Mouse (Mus musculus) kidney, postnatal 0 days (tissue): ENCODE results near the gene Capn7. TPM values are rescaled to one million over a fixed set of nuclear protein-coding genes. Genes with fewer than 3 reads are reported as not detected.

ENCODE experiments used
- ATAC-seq: fragments of 200-750 bp; cut with Nextera tagmentation; replicated peaks from 2 replicates; pipeline ENCODE4 v1.8.0; 2017; ENCODE audit warnings: low read depth, moderate number of reproducible peaks, moderate TSS enrichment, moderate library complexity; ENCODE audit not compliant: low FRiP score
- DNase-seq: peaks from one replicate; pipeline ENCODE4 v3.0.0-alpha.2; 2016; ENCODE audit warnings: low spot score
- H3K27ac ChIP-seq: fragments of 300-500 bp; sonication (generic); 2 replicates; pipeline ENCODE4 v1.5.1; 2014; ENCODE audit warnings: mild to moderate bottlenecking
- H3K27me3 ChIP-seq: fragments of 300-500 bp; sonication (generic); 2 replicates; pipeline ENCODE4 v1.6.1; 2014; ENCODE audit warnings: low read length, mixed read lengths; ENCODE audit not compliant: insufficient read depth
- H3K36me3 ChIP-seq: fragments of 300-500 bp; sonication (generic); 2 replicates; pipeline ENCODE4 v1.6.1; 2014; ENCODE audit warnings: low read length, mixed read lengths; ENCODE audit not compliant: insufficient read depth
- H3K4me1 ChIP-seq: fragments of 300-500 bp; sonication (generic); replicated peaks from 2 replicates; pipeline ENCODE4 v1.6.1; 2014; ENCODE audit warnings: antibody characterized with exemption, low read length, mixed read lengths; ENCODE audit not compliant: insufficient read depth
- H3K4me2 ChIP-seq: fragments of 300-500 bp; sonication (generic); 2 replicates; pipeline ENCODE4 v1.6.1; 2014; ENCODE audit warnings: mild to moderate bottlenecking, low read length, moderate library complexity, mixed read lengths
- H3K4me3 ChIP-seq: fragments of 300-500 bp; sonication (generic); replicated peaks from 2 replicates; pipeline ENCODE4 v1.5.1; 2014; ENCODE audit warnings: low read depth, low read length
- H3K9ac ChIP-seq: fragments of 300-500 bp; sonication (generic); 2 replicates; pipeline ENCODE4 v1.6.1; 2014; ENCODE audit warnings: low read depth, low read length
- H3K9me3 ChIP-seq: fragments of 300-500 bp; sonication (generic); replicated peaks from 2 replicates; pipeline ENCODE4 v1.6.1; 2016; ENCODE audit warnings: low read length, inconsistent platforms, mixed read lengths
- CTCF ChIP-seq: IDR thresholded peaks from 2 replicates; pipeline ENCODE4 v1.5.1; 2016; ENCODE audit warnings: antibody characterized with exemption, low read depth, mild to moderate bottlenecking, moderate library complexity
- WGBS: fragments of 180-500 bp; shearing (Covaris S2); extraction: QIAGEN DNeasy Blood & Tissue Kit; methylation state at CpG from one replicate; pipeline ENCODE4 v1.1.7; 2014; 5-methylcytosine and 5-hydroxymethylcytosine counted together
- polyA plus RNA-seq: library from polyadenylated mRNA; unstranded; fragments of >200 nt; fragmentation: Nextera tagmentation; extraction: Ambion mirVana; gene quantifications from 2 replicates; pipeline ENCODE4 v1.2.1, GENCODE M21; 2015

Gene Capn7
- polyA plus RNA-seq, 1 experiment from 2014 or later, result 40.3 TPM

DNA sequence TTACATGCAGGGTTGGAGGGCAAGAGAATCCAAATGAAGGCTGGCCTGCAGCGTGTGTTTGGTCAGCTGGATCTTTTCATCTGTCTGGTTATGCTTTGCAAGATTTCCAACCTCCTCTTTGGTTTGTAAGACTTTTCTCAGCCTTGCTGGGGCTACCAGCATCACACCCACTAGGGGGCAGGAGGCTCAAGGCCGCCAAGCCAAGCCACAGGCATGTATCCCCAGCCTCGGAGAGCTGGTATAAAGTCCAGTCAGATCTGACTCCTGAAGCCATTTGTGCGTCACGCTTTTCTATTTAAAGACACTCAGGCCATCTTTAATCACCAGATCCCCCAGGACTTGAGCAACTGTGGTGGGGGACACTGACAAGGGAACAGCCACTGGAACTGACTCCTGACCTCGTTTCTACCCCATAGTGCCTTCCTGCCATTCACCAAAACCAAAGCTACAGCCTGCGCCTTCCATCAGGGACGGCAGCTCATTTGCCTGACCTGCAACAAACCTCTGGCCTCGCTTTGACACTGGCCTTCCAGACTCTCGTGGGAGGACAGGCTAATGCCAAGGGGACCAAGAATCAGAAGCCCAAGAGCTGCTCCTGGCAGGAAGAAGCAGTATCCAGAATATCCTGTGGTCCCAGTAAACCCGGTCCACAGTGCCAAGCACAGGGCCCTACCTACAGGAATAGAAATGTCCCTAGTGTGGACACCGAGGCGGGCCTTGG is 49.7 kb downstream of the Capn7 start:
- peak; percentile 96 for DNase-seq
- no peaks in the 10 kb centered on the region for H3K9me3 ChIP-seq
- H3K27ac ChIP-seq, result peak overlapping the region; percentile 74
- no peak overlapping the region for H3K9ac ChIP-seq
- WGBS, result 20% methylated on average over 13 of the region's 13 CpGs
- peaks cover 13% of the 10 kb centered on the region; the same call in 1 of the 2 replicates for H3K4me1 ChIP-seq
- no peaks in the 10 kb centered on the region for H3K27me3 ChIP-seq
- no peak overlapping the region for H3K4me2 ChIP-seq
- peak; percentile 81 for ATAC-seq
- TF ChIP-seq CTCF, result peak; percentile 99
- no peak overlapping the region for H3K4me3 ChIP-seq
- no peaks in the 10 kb centered on the region for H3K36me3 ChIP-seq

DNA sequence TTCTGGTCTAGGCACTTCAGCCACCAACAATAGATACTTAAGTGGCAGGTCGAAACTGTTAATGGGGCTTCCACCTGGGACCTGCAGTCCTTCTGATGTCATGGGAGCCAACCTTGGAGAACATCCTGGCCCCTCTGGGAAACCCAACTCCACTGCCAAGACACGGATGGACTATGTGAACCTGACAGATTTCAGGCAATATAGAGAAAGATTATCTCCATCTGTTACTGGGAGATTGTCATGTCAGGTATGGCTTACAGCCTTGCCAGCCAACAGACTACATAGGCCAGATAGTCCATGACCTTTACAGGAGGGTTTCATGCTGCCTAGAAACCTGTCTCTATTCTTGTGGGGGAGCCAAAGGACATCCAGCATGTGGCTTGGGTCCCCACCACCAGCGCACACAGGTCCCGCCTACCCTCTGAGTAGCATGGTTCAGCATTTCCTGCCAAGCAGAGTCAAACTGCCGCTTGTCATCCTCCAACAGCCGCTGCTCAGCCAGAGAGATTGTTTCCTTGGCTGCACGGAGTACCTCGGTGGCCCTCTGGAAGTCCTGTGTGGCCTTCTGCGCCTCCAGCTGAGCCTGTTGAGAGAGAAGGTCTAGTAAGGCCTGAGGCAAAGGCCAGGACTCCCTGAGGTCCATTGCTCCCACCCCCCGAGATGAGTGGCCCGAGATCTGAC is 51.0 kb downstream of the Capn7 start:
- H3K4me1 ChIP-seq, result peaks cover 13% of the 10 kb centered on the region; the same call in 1 of the 2 replicates
- DNase-seq (no peak), ATAC-seq (no peak)
- no peaks in the 10 kb centered on the region for H3K27me3 ChIP-seq
- no peak overlapping the region for H3K4me3 ChIP-seq
- no peak overlapping the region for H3K9ac ChIP-seq
- WGBS, result 67% methylated on average over 11 of the region's 11 CpGs
- H3K9me3 ChIP-seq, result no peaks in the 10 kb centered on the region
- TF ChIP-seq CTCF, result no peak
- no peaks in the 10 kb centered on the region for H3K36me3 ChIP-seq
- H3K27ac ChIP-seq, result no peak overlapping the region
- H3K4me2 ChIP-seq, result no peak overlapping the region

DNA sequence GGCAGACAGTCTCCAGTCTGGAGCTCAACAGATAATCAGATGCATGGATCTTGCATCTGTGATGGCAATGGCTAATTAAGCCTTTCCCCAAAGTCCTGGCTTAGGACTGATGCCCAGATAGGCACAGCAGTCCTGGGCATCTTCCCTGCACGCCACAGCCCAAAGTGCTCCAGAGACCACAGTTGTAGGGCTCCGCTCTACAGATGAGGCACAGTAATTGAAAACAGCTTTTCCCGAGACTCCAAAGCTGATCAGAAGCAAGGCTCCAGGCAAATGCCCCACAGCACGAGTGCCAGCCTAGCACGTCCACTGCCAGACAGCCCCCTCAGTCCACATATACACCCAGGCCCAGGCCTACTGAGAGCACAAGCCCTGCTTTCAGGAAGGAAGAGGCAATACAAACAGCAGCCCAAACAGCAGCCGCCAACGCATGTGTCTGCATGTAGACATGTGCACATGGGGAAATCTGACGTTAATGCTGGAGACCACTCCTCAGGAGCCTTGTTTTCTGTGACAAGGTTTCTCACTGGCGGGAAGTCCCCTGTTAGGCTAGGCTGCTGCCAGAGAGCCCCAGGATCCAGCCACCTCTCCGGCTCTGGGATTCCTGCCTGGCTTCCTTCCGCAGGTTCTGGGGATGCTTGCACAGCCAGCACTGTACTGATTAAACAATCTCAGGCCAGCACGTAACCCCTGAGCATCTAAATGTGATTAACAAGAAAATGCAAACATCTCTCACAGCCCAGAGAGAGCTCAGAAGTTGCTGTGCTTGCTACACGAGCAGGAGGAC is 51.8 kb downstream of the Capn7 start:
- no peak for TF ChIP-seq CTCF
- Histone ChIP-seq H3K27ac (peak overlapping the region; percentile 13; the same call in 1 of the 2 replicates), H3K27me3 (no peaks in the 10 kb centered on the region), H3K9ac (no peak overlapping the region), H3K4me3 (no peak overlapping the region), H3K9me3 (no peaks in the 10 kb centered on the region), H3K4me2 (no peak overlapping the region), H3K36me3 (no peaks in the 10 kb centered on the region), H3K4me1 (peaks cover 13% of the 10 kb centered on the region; the same call in 1 of the 2 replicates)
- ATAC-seq, result no peak
- WGBS, result 76% methylated on average over 13 of the region's 13 CpGs
- DNase-seq, result no peak

DNA sequence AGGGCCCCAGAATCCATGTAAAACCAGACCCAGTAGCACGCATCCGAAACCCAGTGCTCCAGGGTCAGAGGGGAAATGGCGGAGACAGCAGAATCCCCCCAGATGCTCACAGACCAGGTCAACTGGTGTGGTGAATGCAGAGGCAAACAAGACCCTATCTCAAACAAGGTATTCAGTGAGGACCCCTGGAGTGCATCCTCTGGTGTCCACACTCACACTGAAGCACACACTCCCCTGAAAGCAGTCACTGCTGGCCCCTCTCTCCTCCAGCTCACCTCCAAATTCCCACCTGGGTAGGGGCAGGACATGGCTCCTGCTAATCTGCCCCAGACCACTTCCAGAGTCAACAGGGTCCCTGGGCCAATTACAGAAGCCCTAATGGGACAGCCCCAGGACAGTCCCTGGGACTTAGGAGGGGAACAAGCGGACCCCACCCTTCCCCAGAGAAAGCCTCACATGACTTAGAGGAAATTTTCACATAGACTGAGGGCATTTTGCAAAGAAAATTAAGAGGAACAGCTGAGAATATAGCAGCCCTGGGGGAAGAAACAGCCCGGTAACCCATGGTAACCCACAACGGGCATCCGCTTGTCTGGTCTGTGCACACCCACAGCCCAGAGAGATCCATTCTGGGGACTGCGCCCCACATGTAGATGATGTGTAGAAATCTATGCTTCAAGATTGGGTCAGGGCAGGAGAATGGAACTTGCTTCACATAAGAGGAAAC is 53.1 kb downstream of the Capn7 start:
- no peak overlapping the region for H3K27ac ChIP-seq
- 95% methylated on average over 8 of the region's 8 CpGs for WGBS
- ATAC-seq (no peak), DNase-seq (no peak)
- no peak for TF ChIP-seq CTCF
- no peaks in the 10 kb centered on the region for H3K9me3 ChIP-seq
- H3K4me2 ChIP-seq, result no peak overlapping the region
- no peak overlapping the region for H3K9ac ChIP-seq
- H3K4me1 ChIP-seq, result peaks cover 9% of the 10 kb centered on the region; the same call in 1 of the 2 replicates
- H3K36me3 ChIP-seq, result no peaks in the 10 kb centered on the region
- no peaks in the 10 kb centered on the region for H3K27me3 ChIP-seq
- no peak overlapping the region for H3K4me3 ChIP-seq

DNA sequence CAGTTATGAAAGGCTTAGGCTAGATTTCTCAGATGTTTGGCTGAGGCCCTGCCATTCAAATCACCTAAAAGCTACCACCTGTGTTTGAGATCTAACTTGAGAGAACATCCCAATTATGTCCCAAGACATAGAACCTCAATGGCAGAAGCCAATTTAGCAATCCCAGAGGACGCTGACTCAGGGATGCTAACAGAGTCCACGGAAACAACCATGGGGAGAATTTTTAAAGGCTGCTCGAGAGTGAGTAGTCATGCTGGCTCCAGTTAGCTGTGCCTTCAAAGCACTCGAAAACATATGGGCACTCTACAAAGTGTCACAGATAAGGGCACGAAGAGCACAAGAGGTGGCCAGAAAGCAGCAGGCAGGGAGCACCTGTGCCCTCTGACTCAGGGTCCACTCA is 55.9 kb downstream of the Capn7 start:
- no peaks in the 10 kb centered on the region for H3K9me3 ChIP-seq
- H3K36me3 ChIP-seq, result 0 out of 2 replicates have a peak, but pooled peaks cover 3% of the 10 kb centered on the region
- TF ChIP-seq CTCF, result no peak
- H3K27me3 ChIP-seq, result no peaks in the 10 kb centered on the region
- H3K4me2 ChIP-seq, result no peak overlapping the region
- ATAC-seq (no peak), DNase-seq (no peak)
- H3K27ac ChIP-seq, result no peak overlapping the region
- WGBS, result 92% methylated on average over 5 of the region's 5 CpGs
- H3K4me1 ChIP-seq, result no peaks in the 10 kb centered on the region
- H3K4me3 ChIP-seq, result no peak overlapping the region
- H3K9ac ChIP-seq, result no peak overlapping the region
